Mouse (Mus musculus) ES-Bruce4 (cell line): ENCODE results near the gene Tbxas1. TPM values are rescaled to one million over a fixed set of nuclear protein-coding genes. Genes with fewer than 3 reads are reported as not detected.

Experiments used
- H3K27ac ChIP-seq: 2 replicates; pipeline ENCODE4 v1.5.1; 2012; ENCODE audit warnings: low read length, inconsistent platforms; ENCODE audit not compliant: insufficient read depth
- H3K27me3 ChIP-seq: 2 replicates; pipeline ENCODE4 v1.6.1; 2012; ENCODE audit warnings: mild to moderate bottlenecking, low read length, inconsistent platforms; ENCODE audit not compliant: control insufficient read depth, poor library complexity, insufficient read depth, severe bottlenecking
- H3K36me3 ChIP-seq: 2 replicates; pipeline ENCODE4 v1.6.1; 2012; ENCODE audit warnings: inconsistent platforms, mild to moderate bottlenecking, low read length, moderate library complexity; ENCODE audit not compliant: control insufficient read depth, poor library complexity, insufficient read depth, severe bottlenecking
- H3K4me1 ChIP-seq: one replicate; pipeline ENCODE4 v1.8.1; 2011; ENCODE audit warnings: low read length; ENCODE audit not compliant: control insufficient read depth, insufficient read depth
- H3K4me3 ChIP-seq: 2 replicates; pipeline ENCODE4 v1.5.1; 2011; ENCODE audit warnings: low read depth, mild to moderate bottlenecking, low read length
- H3K9ac ChIP-seq: 2 replicates; pipeline ENCODE4 v1.6.1; 2012; ENCODE audit warnings: low read depth, mild to moderate bottlenecking, inconsistent platforms; ENCODE audit not compliant: poor library complexity, severe bottlenecking
- H3K9me3 ChIP-seq: replicated peaks from 2 replicates; pipeline ENCODE4 v1.6.1; 2012; ENCODE audit warnings: mild to moderate bottlenecking, low read length, inconsistent platforms; ENCODE audit not compliant: control insufficient read depth, poor library complexity, insufficient read depth, severe bottlenecking
- CTCF ChIP-seq: IDR thresholded peaks from one replicate; pipeline ENCODE4 v1.8.1; 2011; ENCODE audit warnings: low read depth, low read length
- EP300 ChIP-seq: IDR thresholded peaks from 2 replicates; pipeline ENCODE4 v1.6.1; 2011; ENCODE audit warnings: low read depth, low read length; ENCODE audit not compliant: insufficient read depth
- POLR2A ChIP-seq: IDR thresholded peaks from one replicate; pipeline ENCODE4 v1.8.1; 2011; ENCODE audit warnings: low read length; ENCODE audit not compliant: insufficient read depth
- polyA plus RNA-seq: library from polyadenylated mRNA; stranded (reverse); fragments of >200 nt; gene quantifications from 2 replicates; pipeline ENCODE4 v1.2.4, GENCODE M21; 2011; ENCODE audit warnings: low read depth; ENCODE audit not compliant: missing spikeins, insufficient read depth, insufficient read length

Gene Tbxas1
- polyA plus RNA-seq, 1 experiment: not detected

DNA sequence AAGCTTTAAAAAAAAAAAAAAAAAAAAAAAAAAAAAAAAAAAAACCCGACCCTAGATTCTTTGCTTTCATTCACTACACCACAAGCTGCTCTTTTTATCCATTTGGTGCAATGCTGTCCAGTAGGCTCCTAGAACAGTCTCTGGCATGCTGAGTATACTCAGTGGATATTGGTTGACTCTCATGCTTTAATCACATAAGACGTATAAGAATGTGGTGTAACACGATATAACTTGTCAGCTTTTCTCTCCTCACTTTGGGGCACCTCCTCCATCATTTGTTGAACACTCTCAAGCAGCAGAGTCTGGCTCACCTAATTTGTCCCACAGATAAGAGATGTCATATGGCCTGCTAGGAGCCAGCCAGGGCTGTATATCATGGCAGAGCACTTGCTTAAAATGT, 11.6 kb upstream of the Tbxas1 start:
- TF ChIP-seq POLR2A (no peak), EP300 (no peak)
- H3K4me3 ChIP-seq: no peak overlapping the region
- no peak overlapping the region for H3K9ac ChIP-seq
- no peaks in the 10 kb centered on the region for H3K9me3 ChIP-seq
- H3K27me3 ChIP-seq: no peaks in the 10 kb centered on the region
- no peaks in the 10 kb centered on the region for H3K4me1 ChIP-seq
- no peaks in the 10 kb centered on the region for H3K36me3 ChIP-seq
- H3K27ac ChIP-seq: no peak overlapping the region

GRCm38 (mm10) chr6:38865805-38866204, 9.4 kb upstream of the Tbxas1 start:
- Histone ChIP-seq H3K36me3 (no peaks in the 10 kb centered on the region), H3K9me3 (no peaks in the 10 kb centered on the region), H3K27me3 (no peaks in the 10 kb centered on the region), H3K4me1 (no peaks in the 10 kb centered on the region), H3K9ac (no peak overlapping the region), H3K27ac (no peak overlapping the region), H3K4me3 (no peak overlapping the region)
- TF ChIP-seq POLR2A (no peak), EP300 (no peak), CTCF (no peak)

- Histone ChIP-seq H3K9ac (no peak overlapping the region), H3K27me3 (no peaks in the 10 kb centered on the region), H3K9me3 (no peaks in the 10 kb centered on the region), H3K4me1 (no peaks in the 10 kb centered on the region), H3K4me3 (no peak overlapping the region), H3K27ac (no peak overlapping the region), H3K36me3 (no peaks in the 10 kb centered on the region)
- TF ChIP-seq CTCF (no peak), POLR2A (no peak)
Observed at GRCm38 (mm10) chr6:38866357-38866756, 8.8 kb upstream of the Tbxas1 start.

- Histone ChIP-seq H3K27ac (no peak overlapping the region), H3K36me3 (no peaks in the 10 kb centered on the region), H3K4me1 (no peaks in the 10 kb centered on the region), H3K4me3 (no peak overlapping the region), H3K9ac (no peak overlapping the region), H3K9me3 (no peaks in the 10 kb centered on the region), H3K27me3 (no peaks in the 10 kb centered on the region)
- no peak for TF ChIP-seq CTCF
- no peak for TF ChIP-seq EP300
- no peak for TF ChIP-seq POLR2A
Observed at GRCm38 (mm10) chr6:38866761-38867160, 8.4 kb upstream of the Tbxas1 start.

DNA sequence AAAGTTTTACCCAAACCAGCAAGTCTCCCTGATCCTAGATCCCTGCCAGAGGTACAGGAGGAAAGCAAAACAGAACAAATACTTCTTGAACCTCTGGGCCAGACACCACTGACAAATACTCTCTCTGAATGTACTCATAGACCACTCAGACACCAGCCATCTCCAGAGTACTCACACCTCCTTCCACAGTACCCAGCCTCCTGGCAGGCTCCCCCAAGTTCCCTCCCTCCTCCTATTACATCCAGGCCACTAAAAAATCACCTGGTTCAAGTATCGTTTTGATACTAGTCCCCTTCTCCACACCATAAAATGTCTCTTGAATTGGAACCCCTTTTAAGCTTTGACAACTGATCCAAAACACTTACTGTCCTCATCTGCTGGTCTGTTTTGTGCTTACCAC, 7.9 kb upstream of the Tbxas1 start:
- Histone ChIP-seq H3K27ac (no peak overlapping the region), H3K27me3 (no peaks in the 10 kb centered on the region), H3K4me3 (no peak overlapping the region), H3K4me1 (no peaks in the 10 kb centered on the region), H3K9ac (no peak overlapping the region), H3K36me3 (no peaks in the 10 kb centered on the region), H3K9me3 (no peaks in the 10 kb centered on the region)
- TF ChIP-seq CTCF: no peak

- no peaks in the 10 kb centered on the region for H3K4me1 ChIP-seq
- TF ChIP-seq CTCF (no peak), EP300 (no peak), POLR2A (no peak)
- H3K27me3 ChIP-seq: no peaks in the 10 kb centered on the region
- no peak overlapping the region for H3K27ac ChIP-seq
- no peaks in the 10 kb centered on the region for H3K36me3 ChIP-seq
- H3K4me3 ChIP-seq: no peak overlapping the region
- H3K9ac ChIP-seq: no peak overlapping the region
- no peaks in the 10 kb centered on the region for H3K9me3 ChIP-seq
Observed at GRCm38 (mm10) chr6:38868974-38869373, 6.2 kb upstream of the Tbxas1 start.

- no peaks in the 10 kb centered on the region for H3K4me1 ChIP-seq
- TF ChIP-seq EP300: no peak
- no peak for TF ChIP-seq POLR2A
- no peak for TF ChIP-seq CTCF
- no peak overlapping the region for H3K9ac ChIP-seq
- no peak overlapping the region for H3K27ac ChIP-seq
- no peak overlapping the region for H3K4me3 ChIP-seq
- no peaks in the 10 kb centered on the region for H3K27me3 ChIP-seq
- no peaks in the 10 kb centered on the region for H3K9me3 ChIP-seq
- no peaks in the 10 kb centered on the region for H3K36me3 ChIP-seq
Observed at GRCm38 (mm10) chr6:38870070-38870469, 5.1 kb upstream of the Tbxas1 start.
